Mouse (Mus musculus) forebrain, embryonic 14.5 days (tissue): ENCODE results near the gene Nell1. TPM values are rescaled to one million over a fixed set of nuclear protein-coding genes. Genes with fewer than 3 reads are reported as not detected.

Source experiments
- ATAC-seq: fragments of 200-750 bp; cut with Nextera tagmentation; 2 replicates; pipeline ENCODE4 v1.8.0; 2017; ENCODE audit warnings: mild to moderate bottlenecking, moderate library complexity
- DNase-seq: peaks from one replicate; pipeline ENCODE4 v3.0.0-alpha.2; 2015; ENCODE audit warnings: low spot score
- H3K27ac ChIP-seq: fragments of 300-500 bp; sonication (generic); 2 replicates; pipeline ENCODE4 v1.5.1; 2014; ENCODE audit warnings: low read depth, mild to moderate bottlenecking, control low read depth, low read length, moderate library complexity
- H3K27me3 ChIP-seq: fragments of 300-500 bp; sonication (generic); replicated peaks from 2 replicates; pipeline ENCODE4 v1.6.1; 2014; ENCODE audit warnings: low read length, control low read depth, mixed read lengths; ENCODE audit not compliant: control insufficient read depth, insufficient read depth
- H3K36me3 ChIP-seq: fragments of 300-500 bp; sonication (generic); 2 replicates; pipeline ENCODE4 v1.6.1; 2014; ENCODE audit warnings: low read length, control low read depth; ENCODE audit not compliant: control insufficient read depth, insufficient read depth
- H3K4me1 ChIP-seq: fragments of 300-500 bp; sonication (generic); 2 replicates; pipeline ENCODE4 v1.6.1; 2014; ENCODE audit warnings: antibody characterized with exemption, low read length, control low read depth; ENCODE audit not compliant: control insufficient read depth, insufficient read depth
- H3K4me2 ChIP-seq: fragments of 300-500 bp; sonication (generic); 2 replicates; pipeline ENCODE4 v1.6.1; 2014; ENCODE audit warnings: mild to moderate bottlenecking, control low read depth, low read length
- H3K4me3 ChIP-seq: fragments of 300-500 bp; sonication (generic); 2 replicates; pipeline ENCODE4 v1.5.1; 2014; ENCODE audit warnings: low read depth, low read length, control low read depth
- H3K9ac ChIP-seq: fragments of 300-500 bp; sonication (generic); 2 replicates; pipeline ENCODE4 v1.6.1; 2014; ENCODE audit warnings: mild to moderate bottlenecking, low read length, control low read depth, moderate library complexity
- H3K9me3 ChIP-seq: fragments of 300-500 bp; sonication (generic); replicated peaks from 2 replicates; pipeline ENCODE4 v1.6.1; 2016; ENCODE audit warnings: low read length, control low read depth, mixed read lengths; ENCODE audit not compliant: control insufficient read depth
- WGBS: fragments of 180-500 bp; shearing (Covaris S2); extraction: QIAGEN DNeasy Blood & Tissue Kit; methylation state at CpG from one replicate; pipeline ENCODE4 v1.1.7; 2014; 5-methylcytosine and 5-hydroxymethylcytosine counted together
- polyA plus RNA-seq: library from polyadenylated mRNA; unstranded; fragments of >200 nt; fragmentation: Nextera tagmentation; extraction: Ambion mirVana; gene quantifications from 2 replicates; pipeline ENCODE4 v1.2.1, GENCODE M21; 2014

Gene Nell1
- polyA plus RNA-seq, 1 experiment from 2014 or later = 9.7 TPM

DNA sequence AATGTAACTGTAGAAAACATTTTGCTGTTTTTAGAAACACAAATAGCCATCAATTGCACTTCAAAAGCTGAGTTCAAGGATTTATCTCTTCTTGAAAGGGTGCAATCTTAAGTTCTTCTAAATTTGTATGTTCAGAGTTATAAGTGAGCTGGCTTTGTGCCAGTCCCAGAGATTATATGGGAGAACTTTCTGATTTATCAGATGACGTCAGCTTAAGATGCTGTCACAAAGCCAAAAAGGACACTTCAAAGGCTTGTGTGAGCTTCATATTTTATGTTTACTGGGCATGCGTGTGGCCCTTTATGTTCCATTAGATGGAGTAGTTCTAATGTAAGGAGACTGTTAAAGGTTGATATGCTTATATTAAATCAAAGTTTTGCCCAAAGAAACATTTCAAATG lies 445.3 kb downstream of the Nell1 start:
- Histone ChIP-seq H3K4me3 (no peak overlapping the region), H3K9ac (no peak overlapping the region), H3K4me1 (no peaks in the 10 kb centered on the region), H3K27me3 (no peaks in the 10 kb centered on the region), H3K4me2 (no peak overlapping the region), H3K36me3 (no peaks in the 10 kb centered on the region), H3K9me3 (no peaks in the 10 kb centered on the region), H3K27ac (no peak overlapping the region)
- ATAC-seq (no peak), DNase-seq (no peak)
- WGBS = 77% methylated on average over 2 of the region's 2 CpGs

DNA sequence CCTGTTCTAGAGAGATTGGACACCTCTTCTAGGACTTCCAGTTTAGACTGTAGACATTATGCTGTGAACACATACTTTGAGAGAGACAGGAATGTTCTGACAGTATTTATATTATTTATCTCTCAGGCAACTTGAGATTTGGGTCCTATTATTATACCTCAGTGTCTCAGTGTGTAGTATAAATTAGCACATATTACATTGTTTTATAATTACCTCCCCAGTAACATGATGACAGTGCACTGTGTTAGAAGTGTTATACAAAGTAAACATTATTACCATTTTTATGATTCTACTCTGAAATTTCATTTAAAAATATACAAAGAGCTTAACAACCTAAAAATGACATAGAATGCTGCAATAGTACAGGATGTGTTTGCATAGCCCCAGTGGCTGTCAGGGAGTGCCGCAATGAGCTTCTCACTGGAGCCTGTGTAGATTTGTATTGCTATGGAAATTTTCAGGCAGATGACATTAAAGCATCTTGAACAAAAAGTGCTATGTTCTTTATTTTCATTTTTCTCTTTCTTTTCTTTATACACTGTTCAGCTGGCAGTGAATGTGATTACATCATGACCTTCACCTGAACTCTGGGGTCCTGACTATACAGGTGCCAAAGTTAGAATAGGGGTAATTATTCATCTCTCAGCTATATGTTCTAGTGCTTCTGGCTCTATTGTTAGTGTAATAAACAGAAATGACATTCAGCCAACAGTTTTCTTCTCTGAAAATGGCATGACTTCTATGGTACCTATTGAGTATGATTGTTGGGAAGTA lies 447.9 kb downstream of the Nell1 start:
- Histone ChIP-seq H3K27ac (no peak overlapping the region), H3K4me2 (no peak overlapping the region), H3K9me3 (no peaks in the 10 kb centered on the region), H3K4me3 (no peak overlapping the region), H3K4me1 (no peaks in the 10 kb centered on the region), H3K36me3 (no peaks in the 10 kb centered on the region), H3K9ac (no peak overlapping the region), H3K27me3 (no peaks in the 10 kb centered on the region)
- ATAC-seq (no peak), DNase-seq (no peak)
- WGBS = 84% methylated on average over 1 of the region's 1 CpGs

DNA sequence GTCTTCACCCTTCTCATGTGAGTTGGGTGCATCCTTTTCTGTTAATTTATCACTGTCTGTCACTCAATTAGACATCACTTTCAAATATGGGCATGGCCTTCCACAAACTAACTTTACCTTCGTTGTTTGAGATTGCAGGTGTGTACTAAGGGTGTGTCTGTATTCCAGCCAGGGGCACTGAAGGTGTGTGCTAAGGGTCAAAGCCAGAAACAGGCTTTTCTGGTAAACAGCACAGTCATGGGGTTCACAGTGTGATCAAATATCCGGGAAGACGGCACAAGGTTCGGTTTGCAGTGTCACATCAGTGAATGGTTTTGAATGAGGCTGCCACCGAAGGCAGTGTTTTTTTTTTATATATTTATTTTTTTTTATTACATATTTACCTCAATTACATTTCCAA lies 455.1 kb downstream of the Nell1 start:
- Histone ChIP-seq H3K4me1 (no peaks in the 10 kb centered on the region), H3K27ac (no peak overlapping the region), H3K4me3 (no peak overlapping the region), H3K27me3 (no peaks in the 10 kb centered on the region), H3K36me3 (no peaks in the 10 kb centered on the region), H3K9ac (no peak overlapping the region), H3K4me2 (no peak overlapping the region), H3K9me3 (no peaks in the 10 kb centered on the region)
- no peak for ATAC-seq
- WGBS = 96% methylated on average over 5 of the region's 5 CpGs
- DNase-seq = no peak

DNA sequence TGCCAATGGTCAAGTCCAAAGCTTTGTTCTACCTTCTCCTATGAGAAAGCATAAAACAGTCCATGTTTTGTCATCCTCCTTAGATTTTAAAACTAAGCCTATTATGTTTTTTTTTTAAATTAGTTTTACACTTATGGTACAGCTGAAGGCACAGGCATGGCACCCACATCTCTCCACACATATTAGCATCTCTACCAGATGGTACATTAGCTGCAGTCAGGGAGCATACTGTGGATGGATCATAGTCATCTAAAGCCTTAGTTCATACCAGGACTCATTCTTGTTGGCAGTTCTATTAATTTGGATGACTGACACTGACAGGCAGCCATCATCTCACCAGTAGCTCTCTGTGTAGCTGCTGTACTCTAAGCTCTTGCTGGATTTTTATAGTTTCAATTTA lies 466.6 kb downstream of the Nell1 start:
- ATAC-seq = no peak
- Histone ChIP-seq H3K27ac (no peak overlapping the region), H3K9me3 (no peaks in the 10 kb centered on the region)

DNA sequence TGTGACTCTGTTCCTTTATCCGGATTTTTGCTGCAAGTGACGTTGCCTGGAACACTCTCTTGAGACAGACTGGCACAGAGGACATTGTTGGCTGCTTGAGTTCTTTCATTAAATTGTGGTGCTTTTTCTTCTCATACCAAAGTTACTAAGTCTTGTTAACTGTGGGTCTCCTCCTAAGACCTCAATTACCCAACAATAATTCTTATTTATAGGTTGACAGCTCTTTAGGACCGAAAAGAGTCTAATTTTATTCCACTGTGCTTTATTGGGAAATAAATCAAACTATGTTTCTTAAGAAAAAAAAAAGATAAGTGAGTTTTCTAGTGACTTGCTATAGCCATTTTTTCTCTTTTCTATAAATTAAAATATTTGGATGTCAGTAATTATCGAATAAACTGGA lies 472.7 kb downstream of the Nell1 start:
- WGBS = 83% methylated on average over 4 of the region's 4 CpGs
- no peaks in the 10 kb centered on the region for H3K4me1 ChIP-seq
- H3K9me3 ChIP-seq = no peaks in the 10 kb centered on the region
- ATAC-seq (no peak), DNase-seq (no peak)
- no peak overlapping the region for H3K27ac ChIP-seq
- H3K27me3 ChIP-seq = no peaks in the 10 kb centered on the region
- no peak overlapping the region for H3K9ac ChIP-seq
- no peak overlapping the region for H3K4me2 ChIP-seq
- no peaks in the 10 kb centered on the region for H3K36me3 ChIP-seq
- no peak overlapping the region for H3K4me3 ChIP-seq

More for the DNA sequence above, 466.6 kb downstream of the Nell1 start:
- Histone ChIP-seq H3K4me2 (no peak overlapping the region), H3K4me1 (no peaks in the 10 kb centered on the region), H3K9ac (no peak overlapping the region), H3K36me3 (no peaks in the 10 kb centered on the region), H3K27me3 (no peaks in the 10 kb centered on the region), H3K4me3 (no peak overlapping the region)
- no peak for DNase-seq

DNA sequence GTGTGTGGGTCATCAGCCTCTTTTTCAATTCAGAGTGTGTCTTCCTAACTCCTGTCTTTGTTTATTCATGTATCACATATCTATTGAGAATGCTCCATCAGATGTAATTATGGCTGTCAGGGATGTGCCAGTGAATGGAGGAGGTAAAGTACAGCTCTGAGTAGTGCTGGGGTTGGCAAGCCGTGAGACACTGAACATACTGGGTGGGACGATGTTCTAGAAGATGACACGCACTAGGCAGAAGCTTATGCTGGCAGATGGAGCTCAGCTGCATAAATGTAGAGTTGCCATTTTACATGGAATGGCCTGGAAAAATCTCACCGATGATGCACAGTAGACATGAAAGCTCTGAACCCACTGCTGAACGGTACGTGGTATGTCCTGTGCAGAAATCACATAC lies 493.1 kb downstream of the Nell1 start:
- Histone ChIP-seq H3K27me3 (no peaks in the 10 kb centered on the region), H3K9ac (no peak overlapping the region), H3K4me2 (no peak overlapping the region), H3K36me3 (no peaks in the 10 kb centered on the region), H3K27ac (no peak overlapping the region), H3K9me3 (no peaks in the 10 kb centered on the region), H3K4me3 (no peak overlapping the region), H3K4me1 (no peaks in the 10 kb centered on the region)
- DNase-seq (no peak), ATAC-seq (no peak)
- WGBS = 89% methylated on average over 6 of the region's 6 CpGs

DNA sequence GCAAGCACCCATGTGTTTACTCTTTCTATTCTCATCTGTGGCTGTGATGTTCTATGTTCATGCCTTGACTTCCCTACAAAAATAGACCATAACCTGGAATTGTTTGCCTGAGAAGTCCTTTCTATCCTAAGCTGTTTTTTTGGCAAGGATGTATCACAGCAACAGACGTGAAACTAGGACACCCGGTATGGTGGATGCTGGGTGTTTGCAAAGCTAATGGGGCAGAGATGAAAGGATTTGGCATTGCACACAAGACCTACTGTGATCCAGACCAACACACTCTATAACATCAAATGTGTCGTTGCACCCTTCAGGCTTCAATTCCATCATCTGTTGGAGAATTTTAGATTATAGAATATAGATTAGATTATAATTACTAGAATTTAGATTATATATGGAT lies 495.9 kb downstream of the Nell1 start:
- Histone ChIP-seq H3K9me3 (no peaks in the 10 kb centered on the region), H3K9ac (no peak overlapping the region), H3K4me2 (no peak overlapping the region), H3K27me3 (no peaks in the 10 kb centered on the region), H3K4me3 (no peak overlapping the region), H3K36me3 (no peaks in the 10 kb centered on the region), H3K4me1 (no peaks in the 10 kb centered on the region), H3K27ac (no peak overlapping the region)
- no peak for ATAC-seq
- 81% methylated on average over 3 of the region's 3 CpGs for WGBS
- no peak for DNase-seq

DNA sequence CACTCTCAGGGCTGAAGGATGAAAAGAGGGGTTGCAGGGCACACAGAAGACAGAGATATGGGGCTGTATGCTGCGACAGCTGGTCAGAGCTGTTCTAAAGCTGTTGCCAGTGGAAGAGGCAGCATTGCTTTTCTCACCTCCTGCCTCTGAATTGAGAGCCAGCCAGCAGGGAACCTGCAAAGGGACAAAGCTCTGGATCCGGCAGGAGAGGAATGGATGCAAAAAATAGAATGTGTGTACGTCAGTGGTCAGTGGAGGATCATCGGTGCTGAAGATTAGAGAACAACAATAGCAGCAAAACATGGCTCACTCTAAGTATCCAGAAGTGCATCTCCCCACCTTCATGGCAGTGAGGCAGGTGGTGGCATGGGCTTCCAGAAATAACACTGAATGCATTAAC lies 507.3 kb downstream of the Nell1 start:
- Histone ChIP-seq H3K27me3 (no peaks in the 10 kb centered on the region), H3K4me3 (no peak overlapping the region), H3K4me2 (no peak overlapping the region), H3K9ac (no peak overlapping the region), H3K36me3 (no peaks in the 10 kb centered on the region), H3K27ac (no peak overlapping the region), H3K4me1 (no peaks in the 10 kb centered on the region), H3K9me3 (no peaks in the 10 kb centered on the region)
- WGBS = 48% methylated on average over 4 of the region's 4 CpGs
- no peak for DNase-seq
- ATAC-seq = no peak

DNA sequence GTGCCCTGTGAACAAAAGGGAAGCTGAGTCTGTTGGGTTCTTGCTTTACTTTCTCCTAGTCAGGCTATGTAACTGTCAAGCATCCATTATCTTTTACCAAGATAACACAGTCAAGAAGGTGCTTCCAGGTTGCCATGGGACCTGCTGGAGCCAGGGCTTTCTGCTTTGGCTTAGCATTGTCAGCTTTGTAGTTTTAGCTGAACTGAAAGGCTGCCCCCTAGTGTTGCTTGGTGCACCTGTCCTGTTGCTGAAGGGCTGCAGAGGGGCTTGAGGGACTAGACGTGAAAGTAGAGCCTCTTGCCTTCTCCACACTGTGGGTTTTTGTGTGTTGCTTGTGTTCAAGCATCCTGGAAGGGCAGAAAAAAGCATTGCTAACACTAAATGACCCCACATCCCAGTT lies 510.6 kb downstream of the Nell1 start:
- Histone ChIP-seq H3K4me1 (no peaks in the 10 kb centered on the region), H3K36me3 (no peaks in the 10 kb centered on the region), H3K4me3 (no peak overlapping the region), H3K9me3 (no peaks in the 10 kb centered on the region), H3K9ac (no peak overlapping the region), H3K27ac (no peak overlapping the region), H3K4me2 (no peak overlapping the region), H3K27me3 (no peaks in the 10 kb centered on the region)
- peak; percentile 26; the same call in 1 of the 2 replicates for ATAC-seq
- WGBS = 19% methylated on average over 1 of the region's 1 CpGs
- DNase-seq = peak; percentile 55
